Mouse (Mus musculus): ENCODE measurements around the gene Mrpl28.
A peak's percentile ranks its signal among the peaks of the same experiment; 100 is the strongest.
"Not testable (repeated sequence)": the region's sequence is repeated elsewhere in the genome, so short reads cannot be mapped to it uniquely, and the experiment has no call there.

Mrpl28 gene

GRCm38 (mm10) chr17:26116503-26117258, 6.6 kb upstream of the Mrpl28 start:
- no peak for DNase-seq

- peak; percentile 62 for DNase-seq
These were observed 3.3 kb upstream of the Mrpl28 start for GRCm38 (mm10) chr17:26119766-26120710.

- peak; percentile 64 for DNase-seq
These were observed 714 bp upstream of the Mrpl28 start for GRCm38 (mm10) chr17:26122431-26123140.

GRCm38 (mm10) chr17:26124560-26124959, 1.3 kb downstream of the Mrpl28 start:
- no peak for DNase-seq

- DNase-seq, result no peak
These were observed 1.9 kb downstream of the Mrpl28 start for GRCm38 (mm10) chr17:26125226-26125625.

GRCm38 (mm10) chr17:26131062-26131732, 7.9 kb downstream of the Mrpl28 start:
- DNase-seq, result no peak

- DNase-seq, result no peak
These were observed 8.9 kb downstream of the Mrpl28 start for GRCm38 (mm10) chr17:26131856-26132853.

- no peak for DNase-seq
These were observed 13.9 kb downstream of the Mrpl28 start for GRCm38 (mm10) chr17:26137106-26137750.

- peak; percentile 42 for DNase-seq
These were observed 14.4 kb downstream of the Mrpl28 start for GRCm38 (mm10) chr17:26137751-26138130.

- DNase-seq, result peak; percentile 96
These were observed 15.0 kb downstream of the Mrpl28 start, which contains the start of gene Axin1 for GRCm38 (mm10) chr17:26138239-26138836. Gene Axin1, plus strand, starts transcription at chr17:26138688.

- DNase-seq, result no peak
These were observed 15.6 kb downstream of the Mrpl28 start for GRCm38 (mm10) chr17:26138901-26139381.

GRCm38 (mm10) chr17:26142796-26143195, 19.5 kb downstream of the Mrpl28 start:
- no peak for DNase-seq

- no peak for DNase-seq
These were observed 20.1 kb downstream of the Mrpl28 start for GRCm38 (mm10) chr17:26143386-26143785.

GRCm38 (mm10) chr17:26149056-26149455, 25.8 kb downstream of the Mrpl28 start:
- DNase-seq, result no peak

GRCm38 (mm10) chr17:26151886-26152630, 28.8 kb downstream of the Mrpl28 start:
- no peak for DNase-seq

- DNase-seq, result no peak
These were observed 39.4 kb downstream of the Mrpl28 start for GRCm38 (mm10) chr17:26162736-26163135.

GRCm38 (mm10) chr17:26168039-26168438, 44.7 kb downstream of the Mrpl28 start:
- no peak for DNase-seq

GRCm38 (mm10) chr17:26175248-26175647, 51.9 kb downstream of the Mrpl28 start:
- not testable (repeated sequence) for DNase-seq

Data from cerebellum, adult 9-10 months (tissue).